Mouse (Mus musculus) layer of hippocampus, adult 18-20 months (tissue): ENCODE measurements around the gene Ntrk3. TPM values are rescaled to one million over a fixed set of nuclear protein-coding genes. Genes with fewer than 3 reads are reported as not detected.

Experiments used
- DNase-seq, 2 experiments: peaks; one replicate each; pipeline ENCODE4 v3.0.0; 2022; ENCODE audit warnings: low spot score in 2 of 2
- total RNA-seq, 2 experiments: library from RNA; stranded (reverse); gene quantifications; 2 replicates each; pipeline ENCODE4 v1.2.3; 2021

The Ntrk3 gene
- total RNA-seq, 2 experiments from 2014 or later: 182 to 195 TPM

DNA sequence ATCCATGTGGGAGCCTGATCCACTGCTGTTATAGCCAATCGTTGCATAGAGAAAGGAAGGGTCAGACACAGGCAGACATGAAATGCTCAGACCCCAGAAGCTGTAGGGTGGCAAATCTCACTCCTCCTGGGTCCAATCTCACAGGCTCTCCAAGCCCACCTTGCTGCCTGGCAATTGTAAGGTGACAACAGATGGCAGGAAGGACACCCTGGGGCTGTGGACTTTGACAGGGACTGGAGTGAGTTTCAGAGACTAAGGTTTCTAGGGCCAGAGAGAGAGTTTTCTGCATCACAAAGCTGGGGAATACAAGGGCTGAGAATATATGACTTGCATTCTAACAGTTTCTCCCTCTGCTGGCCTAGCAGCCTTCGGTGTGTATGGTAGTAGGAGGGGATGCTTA lies 359.5 kb downstream of the Ntrk3 start:
- DNase-seq: no peak

- no peak for DNase-seq
Measured at GRCm38 (mm10) chr7:78376875-78377274, 360.9 kb downstream of the Ntrk3 start.

DNA sequence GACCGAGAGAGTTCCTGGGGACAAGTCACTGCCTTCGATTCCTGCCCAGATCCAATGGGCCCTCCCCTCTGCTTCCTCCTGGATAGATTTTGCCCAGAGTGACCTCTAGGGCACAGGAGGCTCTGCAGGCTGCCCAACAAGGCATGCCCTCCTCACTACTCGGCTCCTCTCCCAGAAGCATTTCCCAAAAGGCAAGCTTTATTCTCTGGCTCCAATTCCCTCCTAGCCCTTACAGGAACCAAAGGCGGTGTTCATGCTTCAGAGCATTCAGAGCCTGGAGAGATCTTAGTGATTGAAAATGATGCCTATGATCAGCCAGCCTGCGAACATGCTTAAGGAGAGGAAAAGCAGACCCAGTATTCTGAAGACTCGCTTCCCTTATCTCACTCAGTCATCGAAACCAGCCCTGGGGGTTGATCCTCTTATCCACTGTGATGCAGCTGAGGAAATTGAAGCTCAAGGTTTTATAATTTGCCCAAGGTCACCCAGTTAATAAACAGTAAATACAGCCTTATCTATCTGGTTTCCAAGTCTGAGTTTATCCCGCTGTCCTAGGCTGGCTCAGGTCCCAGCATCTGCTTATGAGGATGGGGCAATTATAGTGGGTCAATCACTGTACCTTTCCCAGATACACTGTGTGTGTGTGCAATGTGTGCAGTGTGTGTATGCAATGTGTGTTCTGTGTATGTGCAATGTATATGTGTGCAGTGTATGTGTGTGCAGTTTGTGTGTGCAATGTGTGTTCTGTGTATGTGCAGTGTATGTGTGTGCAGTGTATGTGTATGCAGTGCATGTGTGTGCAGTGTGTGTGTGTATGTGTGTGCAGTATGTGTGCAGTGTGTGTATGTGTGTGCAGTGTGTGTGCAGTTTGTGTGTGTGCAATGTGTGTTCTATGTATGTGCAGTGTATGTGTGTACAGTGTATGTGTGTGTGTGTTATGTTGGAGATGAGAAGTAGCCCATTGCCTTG lies 376.2 kb downstream of the Ntrk3 start:
- no peak for DNase-seq

GRCm38 (mm10) chr7:78347464-78347863 lies 390.3 kb downstream of the Ntrk3 start:
- no peak for DNase-seq

GRCm38 (mm10) chr7:78333422-78333821 lies 404.4 kb downstream of the Ntrk3 start:
- DNase-seq: no peak

GRCm38 (mm10) chr7:78328301-78328700 lies 409.5 kb downstream of the Ntrk3 start:
- peak in 1 of 2 experiments; percentile 26 for DNase-seq

DNA sequence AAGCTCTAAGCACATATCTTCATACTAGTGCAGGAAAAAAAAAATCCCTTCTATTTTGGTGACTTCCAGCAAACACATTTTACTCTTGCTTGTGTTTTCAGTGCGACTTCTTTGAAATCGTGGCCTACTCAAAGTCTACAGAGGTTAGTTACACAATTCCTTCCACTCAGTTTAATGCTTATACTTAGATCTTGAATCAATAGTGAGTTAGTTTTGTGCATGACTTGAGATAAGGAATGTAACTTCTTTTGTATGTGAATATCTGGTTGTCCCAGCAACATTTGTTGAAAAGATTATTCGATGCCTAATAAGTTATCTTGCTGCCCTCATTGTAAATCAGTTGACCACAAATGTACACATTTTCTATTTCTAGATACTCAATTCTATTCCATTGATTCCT lies 411.6 kb downstream of the Ntrk3 start:
- no peak for DNase-seq

DNA sequence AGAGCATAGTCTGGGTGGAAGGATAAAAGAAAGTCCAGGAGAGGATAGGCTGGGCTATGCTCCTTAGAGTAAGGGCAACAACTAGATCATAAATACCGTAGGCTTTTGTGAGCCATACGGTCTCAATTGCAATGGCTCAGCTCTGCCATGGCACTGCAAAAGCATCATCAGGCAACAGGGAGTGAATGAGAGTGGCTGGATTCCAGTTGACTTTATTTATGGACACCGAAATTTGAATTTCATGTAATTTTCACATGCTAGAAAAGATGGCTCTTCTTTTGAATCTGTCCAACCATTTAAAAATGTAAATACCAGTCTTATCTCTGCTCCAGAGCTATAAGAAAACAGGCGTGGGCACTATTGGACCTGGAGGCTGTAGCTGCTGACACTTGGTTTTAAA lies 419.2 kb downstream of the Ntrk3 start:
- DNase-seq: no peak

DNA sequence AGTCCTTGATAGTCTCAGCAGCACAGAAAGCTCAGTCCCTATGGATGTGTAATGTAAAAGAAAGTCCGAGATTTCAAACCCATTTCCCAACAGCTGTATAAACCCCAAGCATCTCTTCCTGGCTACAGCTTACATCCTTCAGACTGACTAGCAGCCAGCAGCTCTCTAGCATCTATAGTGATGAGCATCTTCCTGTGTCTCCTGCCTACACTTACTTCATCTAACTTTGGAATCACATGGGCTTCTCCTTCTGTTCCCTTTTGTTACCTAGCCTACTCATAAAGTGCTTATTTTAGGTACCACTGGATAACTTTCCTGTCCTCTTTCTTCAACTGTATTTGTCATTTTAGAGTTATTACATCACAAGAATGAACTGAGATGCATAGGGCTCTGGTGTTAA lies 432.0 kb downstream of the Ntrk3 start:
- DNase-seq: no peak

DNA sequence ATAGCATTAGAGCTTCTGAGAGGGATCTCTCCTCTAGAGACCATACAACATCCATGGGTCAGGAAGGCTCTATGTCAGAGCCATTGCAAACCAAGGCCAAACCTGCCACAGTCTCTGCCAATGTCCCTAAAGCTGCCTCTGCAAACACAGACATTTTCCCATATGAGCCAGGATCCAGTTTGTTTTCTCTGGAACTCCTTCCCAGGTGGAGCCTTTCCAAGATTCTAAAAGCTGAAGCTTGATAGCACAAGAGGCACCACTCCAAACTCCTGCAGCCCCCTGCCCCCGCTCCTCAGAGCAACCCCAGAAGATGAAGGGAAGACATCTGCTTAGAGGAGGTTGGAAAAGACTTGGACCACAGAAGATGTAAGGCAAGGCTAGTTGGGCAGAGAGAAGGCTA lies 432.8 kb downstream of the Ntrk3 start:
- DNase-seq: no peak

DNA sequence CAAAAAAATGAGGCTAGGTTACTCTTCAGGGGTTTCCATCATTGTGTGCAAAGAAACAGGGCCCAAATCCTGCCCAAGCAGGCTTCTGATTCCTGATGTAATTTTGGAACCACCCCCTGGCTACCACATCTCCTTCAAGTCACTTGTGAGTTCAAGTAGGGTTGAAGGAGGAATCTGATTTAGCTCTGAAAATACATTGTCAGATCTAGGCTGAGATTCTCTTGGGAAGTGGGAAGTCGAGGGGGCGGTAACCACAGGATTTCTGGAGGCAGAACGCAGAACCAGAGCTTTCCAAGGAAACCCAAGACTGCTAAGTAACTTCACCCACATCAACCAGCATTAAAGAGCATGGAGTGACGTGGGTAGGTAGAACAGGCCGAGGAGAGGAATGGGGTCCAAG lies 440.5 kb downstream of the Ntrk3 start:
- peak in 1 of 2 experiments; percentile 47 for DNase-seq

DNA sequence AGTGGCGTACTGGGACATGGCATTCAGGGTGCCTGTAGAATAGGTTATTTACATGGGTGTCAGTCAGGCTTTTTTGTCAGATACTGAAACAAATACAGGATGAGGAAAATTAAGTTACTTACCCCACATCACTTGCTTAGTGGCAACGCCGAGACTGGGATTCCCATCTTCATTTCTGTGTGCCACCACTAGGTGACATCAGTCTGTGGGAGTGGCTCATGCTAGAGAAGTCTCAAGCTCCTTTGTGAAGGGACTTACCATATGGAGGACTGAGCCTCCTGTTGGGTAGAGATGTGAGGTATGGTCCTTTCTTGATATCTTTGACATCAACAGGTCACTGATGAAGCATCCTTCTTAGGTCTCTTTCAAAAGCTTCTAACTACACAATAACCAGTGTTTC lies 443.5 kb downstream of the Ntrk3 start:
- no peak for DNase-seq

DNA sequence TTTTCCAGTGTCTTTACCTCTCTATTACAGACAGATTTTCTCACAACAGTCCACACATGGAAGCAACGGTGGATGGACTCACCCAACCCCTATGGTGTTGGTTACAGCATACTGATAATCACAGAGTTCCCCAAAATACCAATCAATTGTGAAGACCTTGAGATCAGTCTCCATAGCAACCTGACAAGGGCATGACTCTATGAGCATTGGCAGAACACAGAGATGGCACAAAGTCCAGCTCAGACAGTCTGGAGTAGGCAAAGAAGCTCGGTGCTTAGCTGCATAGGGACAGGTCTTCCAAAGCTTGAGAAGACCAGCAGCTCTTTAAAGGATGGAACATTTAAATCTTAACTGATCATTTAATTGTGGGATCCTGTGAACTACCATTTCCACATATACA lies 447.6 kb downstream of the Ntrk3 start:
- no peak for DNase-seq

GRCm38 (mm10) chr7:78286516-78287238 lies 451.1 kb downstream of the Ntrk3 start:
- DNase-seq: no peak

GRCm38 (mm10) chr7:78269506-78270250 lies 468.1 kb downstream of the Ntrk3 start:
- DNase-seq: no peak

DNA sequence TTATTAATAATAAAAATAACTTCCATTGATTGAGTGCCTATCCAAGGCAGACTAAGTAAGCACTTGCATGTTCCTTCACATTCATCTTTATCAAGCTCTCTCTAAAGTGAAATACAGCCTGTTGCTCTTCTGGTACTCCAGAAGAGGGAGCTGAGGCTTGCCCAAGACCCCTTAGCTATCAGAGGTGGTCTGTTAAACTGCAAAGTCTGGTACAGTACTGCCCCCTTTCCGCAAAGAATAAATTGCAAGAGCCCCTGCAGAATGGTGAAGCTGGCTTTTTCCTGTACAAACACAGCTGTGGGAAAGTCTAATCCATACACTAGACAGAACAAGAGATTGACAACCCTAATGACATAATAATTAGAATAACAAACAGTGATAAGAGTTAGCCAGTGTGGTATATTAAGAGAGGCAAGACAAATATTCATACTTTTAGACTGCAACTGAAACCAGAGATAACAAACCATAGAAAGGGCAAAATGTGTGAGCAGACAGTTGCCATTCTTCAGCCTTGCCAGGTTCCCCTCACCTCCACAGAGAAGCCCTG lies 470.3 kb downstream of the Ntrk3 start:
- DNase-seq: no peak

- no peak for DNase-seq
Measured at GRCm38 (mm10) chr7:78264432-78265002, 473.3 kb downstream of the Ntrk3 start.

DNA sequence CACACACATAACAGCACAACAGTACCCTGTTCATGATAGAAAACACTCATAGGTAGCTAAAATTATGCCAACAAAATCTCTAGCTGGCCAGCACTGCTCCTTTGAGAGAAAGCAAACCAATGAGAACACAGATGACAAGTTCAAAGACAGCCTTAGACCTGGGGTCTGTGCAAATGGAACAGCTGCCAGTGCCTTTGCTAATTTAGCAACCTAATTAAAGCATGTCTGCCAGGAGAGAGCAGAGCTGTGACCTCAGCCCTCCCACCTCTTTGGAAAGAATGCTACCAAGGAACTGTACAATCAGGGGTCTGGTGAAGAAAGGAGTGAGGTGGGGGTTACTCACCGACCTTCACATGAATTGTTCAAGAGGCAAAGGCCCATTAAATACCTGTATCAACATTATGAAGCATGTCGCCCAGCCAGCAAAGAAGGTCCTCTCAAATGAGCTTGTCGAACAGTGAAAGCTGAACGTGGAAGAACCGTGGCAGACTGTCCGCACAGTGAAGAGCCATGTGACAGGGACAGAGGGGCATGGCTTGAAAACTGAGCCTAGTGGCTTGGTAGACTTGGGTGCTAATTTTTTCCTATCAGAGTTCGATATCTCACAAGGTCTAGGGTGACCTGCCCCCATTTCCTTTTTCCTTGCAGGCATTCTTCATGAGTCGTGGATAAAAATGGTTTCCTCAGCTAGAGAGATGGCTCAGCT lies 476.2 kb downstream of the Ntrk3 start:
- DNase-seq: no peak

DNA sequence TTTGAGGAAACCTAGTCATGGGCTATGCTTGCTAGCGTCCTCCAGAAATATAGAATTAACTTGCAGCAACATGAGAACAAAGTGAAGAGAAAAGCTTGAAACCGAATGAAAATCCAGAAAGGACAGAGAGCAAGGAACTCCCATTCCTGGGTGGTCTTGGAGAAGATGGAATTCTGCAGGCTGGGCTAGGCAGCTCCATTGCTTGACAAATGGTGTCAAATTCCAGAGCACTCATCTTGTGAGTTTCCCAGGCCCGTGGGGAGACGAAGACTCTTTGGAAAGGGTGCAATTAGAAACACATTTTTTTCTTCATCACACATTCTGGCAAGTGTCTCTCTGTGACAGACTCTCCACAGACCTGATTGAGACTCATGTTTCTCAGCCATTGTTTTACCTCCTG lies 479.7 kb downstream of the Ntrk3 start:
- DNase-seq: no peak

- DNase-seq: no peak
Measured at GRCm38 (mm10) chr7:78253777-78254385, 483.9 kb downstream of the Ntrk3 start.
